20 mouse cellular contexts compared by ENCODE assay signal in genomic region chr12:93221179-93221922, GRCm38 (mm10).
DNase-seq lines count a peak whose midpoint lies in the region; ATAC-seq and TF ChIP-seq lines count a peak whose summit lies in the region.
"Had no signal": no experiment of that assay in that cellular context is flagged by ENCODE, and none has a peak within 500 bp of the region (broad histone marks: within the 10 kb centered on the region; RNA-seq: fewer than 3 reads in every experiment).

No protein-coding gene starts in this region.

- DNase-seq in embryonic facial prominence, embryonic 11.5 days (ENCODE audit: low spot score): peak; percentile 21
- no peak for DNase-seq in embryonic facial prominence, embryonic 10.5 days (ENCODE audit: low spot score)
- no peak for DNase-seq in neural tube, embryonic 11.5 days (ENCODE audit: low spot score)
- no peak for DNase-seq in neural tube, embryonic 10.5 days (ENCODE audit: extremely low spot score, low spot score)
- peak; percentile 6 for DNase-seq in midbrain, postnatal 0 days (ENCODE audit: low spot score)
- no peak for DNase-seq in kidney, postnatal 14 days
- no peak for DNase-seq in gastrocnemius, postnatal 4 days (ENCODE audit: low spot score in 2 of 2)
- DNase-seq: cerebellum, adult 18-20 months; gastrocnemius, adult 2 months; heart, postnatal 14 days; kidney, postnatal 10 days; layer of hippocampus, adult 9-11 months; lung, adult 18-20 months; lung, postnatal 4 days; right cerebral cortex, postnatal 25 days; thymus, postnatal 4 days had no signal

- no peaks in the 10 kb centered on the region for H3K4me1 ChIP-seq in embryonic facial prominence, embryonic 11.5 days (ENCODE audit: control insufficient read depth, insufficient read depth, low read length)
- no peaks in the 10 kb centered on the region for H3K4me1 ChIP-seq in embryonic facial prominence, embryonic 10.5 days
- no peaks in the 10 kb centered on the region for H3K4me1 ChIP-seq in neural tube, embryonic 11.5 days (ENCODE audit: control insufficient read depth, insufficient read depth, low read length)
- H3K4me1 ChIP-seq in forebrain, embryonic 16.5 days (replicated peaks; ENCODE audit: control insufficient read depth, insufficient read depth, low read length): no peaks in the 10 kb centered on the region
- no peaks in the 10 kb centered on the region for H3K4me1 ChIP-seq in midbrain, postnatal 0 days (ENCODE audit: insufficient read depth, low read length)
- H3K4me1 ChIP-seq: heart, embryonic 10.5 days; limb, embryonic 15.5 days had no signal

- 77% methylated on average over 6 of the region's 6 CpGs for WGBS in embryonic facial prominence, embryonic 11.5 days
- 80% methylated on average over 6 of the region's 6 CpGs for WGBS in embryonic facial prominence, embryonic 10.5 days
- 76% methylated on average over 6 of the region's 6 CpGs for WGBS in neural tube, embryonic 11.5 days
- WGBS in forebrain, embryonic 16.5 days: 60% methylated on average over 6 of the region's 6 CpGs
- WGBS in midbrain, postnatal 0 days: 71% methylated on average over 6 of the region's 6 CpGs

- H3K27ac ChIP-seq in embryonic facial prominence, embryonic 11.5 days (replicated peaks; ENCODE audit: low read depth, low read length): no peak overlapping the region
- H3K27ac ChIP-seq in embryonic facial prominence, embryonic 10.5 days (replicated peaks): no peak overlapping the region
- H3K27ac ChIP-seq in neural tube, embryonic 11.5 days (ENCODE audit: low read depth, low read length): no peak overlapping the region
- H3K27ac ChIP-seq in forebrain, embryonic 16.5 days (ENCODE audit: low read length): 0 out of 2 replicates have a peak overlapping the region, but pooled peaks have one; percentile 13
- H3K27ac ChIP-seq in midbrain, postnatal 0 days (ENCODE audit: low read depth, low read length): no peak overlapping the region
- H3K27ac ChIP-seq: gastrocnemius, adult 2 months; heart, embryonic 10.5 days; limb, embryonic 15.5 days had no signal

- H3K9ac ChIP-seq in embryonic facial prominence, embryonic 11.5 days (replicated peaks; ENCODE audit: low read length): no peak overlapping the region
- no peak overlapping the region for H3K9ac ChIP-seq in neural tube, embryonic 11.5 days (ENCODE audit: low read length)
- H3K9ac ChIP-seq in forebrain, embryonic 16.5 days (replicated peaks; ENCODE audit: low read depth, low read length): no peak overlapping the region
- no peak overlapping the region for H3K9ac ChIP-seq in midbrain, postnatal 0 days (replicated peaks; ENCODE audit: low read length, poor library complexity, severe bottlenecking)
- H3K9ac ChIP-seq: limb, embryonic 15.5 days had no signal

- H3K4me3 ChIP-seq in embryonic facial prominence, embryonic 11.5 days (ENCODE audit: low read depth, low read length): no peak overlapping the region
- H3K4me3 ChIP-seq in embryonic facial prominence, embryonic 10.5 days: no peak overlapping the region
- H3K4me3 ChIP-seq in neural tube, embryonic 11.5 days (ENCODE audit: low read depth, low read length): no peak overlapping the region
- H3K4me3 ChIP-seq in forebrain, embryonic 16.5 days (replicated peaks; ENCODE audit: low read length): no peak overlapping the region
- no peak overlapping the region for H3K4me3 ChIP-seq in midbrain, postnatal 0 days (ENCODE audit: low read depth, low read length)
- H3K4me3 ChIP-seq: gastrocnemius, adult 2 months; heart, embryonic 10.5 days; limb, embryonic 15.5 days had no signal

- no peaks in the 10 kb centered on the region for H3K27me3 ChIP-seq in embryonic facial prominence, embryonic 11.5 days (ENCODE audit: control insufficient read depth, insufficient read depth, low read length)
- no peaks in the 10 kb centered on the region for H3K27me3 ChIP-seq in embryonic facial prominence, embryonic 10.5 days (replicated peaks; ENCODE audit: low read depth, poor library complexity, severe bottlenecking)
- no peaks in the 10 kb centered on the region for H3K27me3 ChIP-seq in neural tube, embryonic 11.5 days (ENCODE audit: control insufficient read depth, insufficient read depth, low read length)
- H3K27me3 ChIP-seq in forebrain, embryonic 16.5 days (replicated peaks; ENCODE audit: control insufficient read depth, insufficient read depth, low read length): no peaks in the 10 kb centered on the region
- no peaks in the 10 kb centered on the region for H3K27me3 ChIP-seq in midbrain, postnatal 0 days (ENCODE audit: insufficient read depth, low read length)
- H3K27me3 ChIP-seq: limb, embryonic 15.5 days had no signal

- no peak for TF ChIP-seq CTCF in midbrain, postnatal 0 days (IDR thresholded peaks at IDR 0.05)

- H3K9me3 ChIP-seq in embryonic facial prominence, embryonic 11.5 days (replicated peaks; ENCODE audit: control insufficient read depth, low read length): no peaks in the 10 kb centered on the region
- H3K9me3 ChIP-seq in embryonic facial prominence, embryonic 10.5 days: no peaks in the 10 kb centered on the region
- no peaks in the 10 kb centered on the region for H3K9me3 ChIP-seq in neural tube, embryonic 11.5 days (ENCODE audit: control insufficient read depth, low read length)
- H3K9me3 ChIP-seq in forebrain, embryonic 16.5 days (ENCODE audit: control insufficient read depth, low read length): no peaks in the 10 kb centered on the region
- no peaks in the 10 kb centered on the region for H3K9me3 ChIP-seq in midbrain, postnatal 0 days (ENCODE audit: low read length)
- H3K9me3 ChIP-seq: heart, embryonic 10.5 days; limb, embryonic 15.5 days had no signal

- no peaks in the 10 kb centered on the region for H3K36me3 ChIP-seq in embryonic facial prominence, embryonic 11.5 days (replicated peaks; ENCODE audit: control insufficient read depth, insufficient read depth, low read depth, low read length)
- H3K36me3 ChIP-seq in embryonic facial prominence, embryonic 10.5 days (replicated peaks): no peaks in the 10 kb centered on the region
- H3K36me3 ChIP-seq in neural tube, embryonic 11.5 days (ENCODE audit: control insufficient read depth, insufficient read depth, low read length): no peaks in the 10 kb centered on the region
- no peaks in the 10 kb centered on the region for H3K36me3 ChIP-seq in forebrain, embryonic 16.5 days (ENCODE audit: control insufficient read depth, insufficient read depth)
- H3K36me3 ChIP-seq in midbrain, postnatal 0 days (ENCODE audit: insufficient read depth, low read length): no peaks in the 10 kb centered on the region
- H3K36me3 ChIP-seq: heart, embryonic 10.5 days; limb, embryonic 15.5 days had no signal

- ATAC-seq in embryonic facial prominence, embryonic 11.5 days (replicated peaks; ENCODE audit: insufficient number of reproducible peaks, low FRiP score, low TSS enrichment, low read depth): no peak
- peak; percentile 65 for ATAC-seq in neural tube, embryonic 11.5 days (ENCODE audit: insufficient read depth, low FRiP score, low TSS enrichment)
- ATAC-seq in forebrain, embryonic 16.5 days: peak; percentile 95
- no peak for ATAC-seq in midbrain, postnatal 0 days (ENCODE audit: low FRiP score)
- ATAC-seq: intestine, postnatal 0 days had no signal

- no peak overlapping the region for H3K4me2 ChIP-seq in embryonic facial prominence, embryonic 11.5 days (ENCODE audit: low read depth, low read length)
- H3K4me2 ChIP-seq in neural tube, embryonic 11.5 days (ENCODE audit: low read depth): no peak overlapping the region
- no peak overlapping the region for H3K4me2 ChIP-seq in forebrain, embryonic 16.5 days (ENCODE audit: low read length)
- no peak overlapping the region for H3K4me2 ChIP-seq in midbrain, postnatal 0 days (ENCODE audit: low read depth, low read length, poor library complexity, severe bottlenecking)
- H3K4me2 ChIP-seq: limb, embryonic 15.5 days had no signal

Comparison
In these comparisons a context has a peak if more than half of its experiments do, and no peak if none do; other contexts are left out.
1. DNase-seq: peak in embryonic facial prominence, embryonic 11.5 days (single experiment) and midbrain, postnatal 0 days (single experiment); none in embryonic facial prominence, embryonic 10.5 days (single experiment), neural tube, embryonic 11.5 days (single experiment), neural tube, embryonic 10.5 days (single experiment), kidney, postnatal 14 days (single experiment) and gastrocnemius, postnatal 4 days (0 of 2).
2. ATAC-seq: peak in neural tube, embryonic 11.5 days (single experiment) and forebrain, embryonic 16.5 days (single experiment); none in embryonic facial prominence, embryonic 11.5 days (single experiment) and midbrain, postnatal 0 days (single experiment).